Mouse (Mus musculus): ENCODE measurements around the gene Ddx50. TPM values are rescaled to one million over a fixed set of nuclear protein-coding genes. Genes with fewer than 3 reads are reported as not detected.

Ddx50 gene
- total and polyA plus RNA-seq, 3 experiments = 51.8 to 71.5 TPM; not detected in 1

DNA sequence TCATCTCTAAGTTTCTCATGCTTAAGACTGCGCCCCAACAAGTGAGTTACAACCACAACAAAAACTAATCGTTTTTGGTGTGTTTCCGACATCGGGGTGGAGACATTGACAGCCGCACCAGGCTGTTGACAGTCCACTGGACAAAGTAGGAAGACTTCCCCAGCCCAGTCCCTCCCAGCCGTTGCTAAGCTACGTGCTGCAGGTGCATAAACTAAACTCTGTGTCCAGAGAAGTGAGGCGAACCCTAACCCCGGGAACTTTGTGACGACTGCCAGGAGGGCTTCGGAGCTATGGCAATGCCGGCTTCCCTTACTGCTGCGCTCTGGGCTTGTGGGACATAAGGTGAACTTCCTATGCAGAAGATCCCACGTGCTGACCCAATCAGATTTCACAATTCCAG is 18.2 kb upstream of the Ddx50 start:
- Histone ChIP-seq H3K9me3 (replicated peaks; ENCODE audit: insufficient read depth, low read length) (no peaks in the 10 kb centered on the region), H3K36me3 (ENCODE audit: control insufficient read depth in 1 of 2, insufficient read depth in 2 of 2, low read length in 2 of 2) (no peaks in the 10 kb centered on the region), H3K27me3 (ENCODE audit: control insufficient read depth in 1 of 2, insufficient read depth in 2 of 2, low read length in 2 of 2) (peaks cover 0 to 6% of the 10 kb centered on the region in 2 experiments; a peak in 2 of 4 replicates), H3K9ac (ENCODE audit: control insufficient read depth, low read depth, low read length, poor library complexity, severe bottlenecking) (no peak overlapping the region), H3K4me1 (ENCODE audit: control insufficient read depth in 1 of 2, insufficient read depth in 2 of 2, low read length in 2 of 2) (0 out of 4 replicates have a peak, but pooled peaks cover 0 to 6% of the 10 kb centered on the region in 2 experiments), H3K4me3 (ENCODE audit: control insufficient read depth in 1 of 2, insufficient read depth in 1 of 2, low read depth in 2 of 2, low read length in 2 of 2) (no peak overlapping the region), H3K79me2 (ENCODE audit: control insufficient read depth, insufficient read depth, low read length, poor library complexity) (no peaks in the 10 kb centered on the region), H3K27ac (ENCODE audit: control insufficient read depth, low read depth, low read length) (no peak overlapping the region)
- no peak for TF ChIP-seq MEF2A (IDR thresholded peaks at IDR 0.05; ENCODE audit: extremely low read depth, insufficient replicate concordance, low read depth, low read length, poor library complexity, severe bottlenecking)
- TF ChIP-seq TAL1 (IDR thresholded peaks at IDR 0.05; ENCODE audit: low read length) = no peak
- no peak for TF ChIP-seq GABPA (IDR thresholded peaks at IDR 0.05; ENCODE audit: low read depth, low read length)
- TF ChIP-seq MYB (IDR thresholded peaks at IDR 0.05; ENCODE audit: low read depth, low read length) = no peak
- TF ChIP-seq ETS1 (IDR thresholded peaks at IDR 0.05; ENCODE audit: low read depth, low read length) = no peak
- no peak for TF ChIP-seq CTCF (IDR thresholded peaks at IDR 0.05 in 2 of 3, conservative IDR thresholded peaks at IDR 0.05 in 1 of 3; ENCODE audit: control insufficient read depth in 1 of 3, insufficient read depth in 1 of 3, low read depth in 2 of 3, low read length in 3 of 3, poor library complexity in 1 of 3, severe bottlenecking in 1 of 3)
- TF ChIP-seq ZMIZ1 (IDR thresholded peaks at IDR 0.05; ENCODE audit: low read depth, low read length) = no peak
- DNase-seq (ENCODE audit: low read depth, low spot score) = no peak

DNA sequence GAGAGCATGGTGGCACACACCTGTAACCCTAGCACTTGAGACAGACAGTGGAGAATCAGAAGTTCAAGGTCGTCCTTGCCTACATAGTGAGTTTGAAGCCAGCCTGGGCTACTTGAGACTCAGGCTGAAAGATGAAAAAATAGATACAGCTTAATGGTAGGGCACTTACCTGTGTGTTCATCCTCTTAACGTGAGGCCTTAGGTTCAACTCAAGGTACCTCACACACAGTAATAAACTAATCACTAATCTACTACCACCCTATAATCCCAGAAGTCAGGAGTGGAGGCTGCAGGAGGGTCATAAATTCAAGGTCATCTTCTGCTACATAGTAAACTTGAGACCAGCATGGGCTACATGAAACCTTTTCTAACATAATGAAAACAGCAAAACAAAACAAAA is 17.4 kb upstream of the Ddx50 start:
- H3K9me3 ChIP-seq (replicated peaks; ENCODE audit: insufficient read depth, low read length) = no peaks in the 10 kb centered on the region
- no peak for TF ChIP-seq CTCF (IDR thresholded peaks at IDR 0.05 in 2 of 3, conservative IDR thresholded peaks at IDR 0.05 in 1 of 3; ENCODE audit: control insufficient read depth in 1 of 3, insufficient read depth in 1 of 3, low read depth in 2 of 3, low read length in 3 of 3, poor library complexity in 1 of 3, severe bottlenecking in 1 of 3)
- TF ChIP-seq MAX (IDR thresholded peaks at IDR 0.05; ENCODE audit: low read length) = no peak
- TF ChIP-seq BHLHE40 (IDR thresholded peaks at IDR 0.05; ENCODE audit: borderline replicate concordance, low read depth, low read length) = no peak
- no peak for TF ChIP-seq USF2 (IDR thresholded peaks at IDR 0.05; ENCODE audit: borderline replicate concordance in 1 of 2, insufficient read depth in 1 of 2, low read depth in 1 of 2, low read length in 2 of 2)
- TF ChIP-seq ZNF384 (IDR thresholded peaks at IDR 0.05; ENCODE audit: low read depth, low read length) = no peak
- no peak for TF ChIP-seq HCFC1 (IDR thresholded peaks at IDR 0.05; ENCODE audit: low read depth, low read length)
- TF ChIP-seq E2F4 (IDR thresholded peaks at IDR 0.05; ENCODE audit: borderline replicate concordance, low read depth, low read length) = no peak
- no peak for TF ChIP-seq TAL1 (IDR thresholded peaks at IDR 0.05; ENCODE audit: low read length)
- no peak for TF ChIP-seq MEF2A (IDR thresholded peaks at IDR 0.05; ENCODE audit: extremely low read depth, insufficient replicate concordance, low read depth, low read length, poor library complexity, severe bottlenecking)
- TF ChIP-seq POLR2AphosphoS2 (IDR thresholded peaks at IDR 0.05; ENCODE audit: low read length) = no peak
- no peak for TF ChIP-seq SMC3 (IDR thresholded peaks at IDR 0.05; ENCODE audit: low read depth, low read length)
- TF ChIP-seq CHD2 (IDR thresholded peaks at IDR 0.05; ENCODE audit: low read length) = no peak
- no peak for TF ChIP-seq ETS1 (IDR thresholded peaks at IDR 0.05; ENCODE audit: low read depth, low read length)
- no peak for TF ChIP-seq SIN3A (IDR thresholded peaks at IDR 0.05; ENCODE audit: low read length)
- no peak for TF ChIP-seq USF1 (IDR thresholded peaks at IDR 0.05; ENCODE audit: low read depth, low read length)
- no peak for TF ChIP-seq GABPA (IDR thresholded peaks at IDR 0.05; ENCODE audit: low read depth, low read length)
- no peak for TF ChIP-seq POLR2A (IDR thresholded peaks at IDR 0.05; ENCODE audit: control insufficient read depth in 1 of 2, insufficient read depth in 1 of 2, low read depth in 1 of 2, low read length in 2 of 2, poor library complexity in 1 of 2)
- TF ChIP-seq RAD21 (IDR thresholded peaks at IDR 0.05; ENCODE audit: low read depth, low read length) = no peak
- TF ChIP-seq EP300 (IDR thresholded peaks at IDR 0.05; ENCODE audit: low read depth in 1 of 2, low read length in 2 of 2) = no peak
- 0 out of 4 replicates have a peak, but pooled peaks cover 0 to 6% of the 10 kb centered on the region in 2 experiments for H3K4me1 ChIP-seq (ENCODE audit: control insufficient read depth in 1 of 2, insufficient read depth in 2 of 2, low read length in 2 of 2)
- no peak overlapping the region for H3K4me3 ChIP-seq (ENCODE audit: control insufficient read depth in 1 of 2, insufficient read depth in 1 of 2, low read depth in 2 of 2, low read length in 2 of 2)
- H3K79me2 ChIP-seq (ENCODE audit: control insufficient read depth, insufficient read depth, low read length, poor library complexity) = no peaks in the 10 kb centered on the region
- no peak overlapping the region for H3K27ac ChIP-seq (ENCODE audit: control insufficient read depth, low read depth, low read length)
- no peaks in the 10 kb centered on the region for H3K36me3 ChIP-seq (ENCODE audit: control insufficient read depth in 1 of 2, insufficient read depth in 2 of 2, low read length in 2 of 2)
- H3K27me3 ChIP-seq (ENCODE audit: control insufficient read depth in 1 of 2, insufficient read depth in 2 of 2, low read length in 2 of 2) = peaks cover 0 to 8% of the 10 kb centered on the region in 2 experiments; a peak in 2 of 4 replicates
- H3K9ac ChIP-seq (ENCODE audit: control insufficient read depth, low read depth, low read length, poor library complexity, severe bottlenecking) = no peak overlapping the region
- DNase-seq (ENCODE audit: low read depth, low spot score) = no peak
